Mouse (Mus musculus) adrenal gland, adult 8-10 months (tissue): Measurements from ENCODE around the gene Cab39. TPM values are rescaled to one million over a fixed set of nuclear protein-coding genes. Genes with fewer than 3 reads are reported as not detected.

Experiments used
- DNase-seq: peaks from one replicate; pipeline ENCODE4 v3.0.0; 2022
- total RNA-seq, 4 experiments: library from RNA; stranded (reverse); gene quantifications; 2 replicates each; pipeline ENCODE4 v1.2.4; 2022

Gene Cab39
- total RNA-seq: 100 to 1,000 TPM; 103 to 136 (median 114) TPM

DNA sequence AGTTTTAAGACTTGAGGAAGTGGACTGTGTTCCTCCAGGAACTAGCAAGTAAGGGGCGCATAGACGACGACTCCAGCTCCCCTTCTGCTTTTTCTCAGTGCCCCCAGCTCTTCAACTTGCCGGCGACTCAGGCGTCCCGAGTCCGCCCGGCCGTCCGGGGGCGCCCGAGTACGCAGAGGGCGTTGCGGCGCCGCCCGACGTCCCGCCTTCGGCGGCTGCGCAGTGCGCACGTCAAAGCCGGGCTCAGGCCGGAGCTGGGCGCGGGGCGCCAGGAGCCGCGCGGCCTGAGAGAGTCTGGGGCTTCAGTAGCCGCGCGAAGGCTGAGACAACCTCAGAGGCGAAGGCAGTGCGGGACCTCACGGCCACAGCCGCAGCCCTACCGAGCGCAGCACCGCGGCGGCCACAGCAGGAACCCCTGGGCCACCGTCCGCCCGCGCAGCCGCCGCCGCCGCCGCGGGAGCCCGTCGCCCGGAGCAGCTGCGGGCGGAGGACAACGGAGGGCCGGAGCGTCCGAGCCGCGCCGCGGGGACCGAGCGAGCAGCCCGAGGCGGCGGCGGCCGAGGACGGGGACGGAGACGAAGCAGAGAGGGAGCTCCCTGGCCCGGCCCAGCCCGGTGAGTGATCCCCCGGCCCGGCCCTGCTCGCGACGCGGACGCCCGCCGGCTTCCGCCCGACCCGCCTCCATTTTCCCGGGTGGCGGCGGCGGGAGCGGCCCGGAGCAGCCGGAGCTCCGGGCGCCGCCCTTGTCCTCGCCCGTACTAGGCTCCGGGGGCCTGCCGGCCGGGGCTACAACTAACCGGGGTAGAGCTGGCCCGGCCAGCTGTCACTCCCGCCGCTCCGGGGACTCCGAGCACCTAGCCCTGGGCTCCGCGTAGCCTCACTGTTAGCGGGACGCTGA, at the start of gene Cab39:
Gene Cab39, plus strand, starts transcription at position 234 of the 898 bp plus-strand sequence.
- DNase-seq: peak; percentile 72

DNA sequence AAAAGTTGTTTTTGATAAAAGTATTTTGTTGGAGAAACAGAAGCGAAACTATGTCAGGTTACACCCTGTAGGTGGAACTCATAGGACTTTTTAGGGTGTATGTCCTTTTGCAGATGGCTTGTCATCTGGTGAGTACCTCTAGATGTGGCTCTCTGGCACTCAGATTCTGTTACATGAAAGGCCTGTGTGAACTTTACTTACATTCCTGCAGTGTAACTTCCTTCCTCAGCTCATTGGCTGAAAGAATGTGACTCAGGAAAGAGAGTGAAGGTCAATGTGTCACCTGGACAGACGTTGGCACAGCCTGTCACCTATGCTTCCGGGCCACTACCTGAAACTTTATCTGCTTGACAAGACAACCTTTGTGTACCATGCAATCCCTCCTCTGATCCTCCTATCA, 48.7 kb upstream of the Cab39 start:
- no peak for DNase-seq

DNA sequence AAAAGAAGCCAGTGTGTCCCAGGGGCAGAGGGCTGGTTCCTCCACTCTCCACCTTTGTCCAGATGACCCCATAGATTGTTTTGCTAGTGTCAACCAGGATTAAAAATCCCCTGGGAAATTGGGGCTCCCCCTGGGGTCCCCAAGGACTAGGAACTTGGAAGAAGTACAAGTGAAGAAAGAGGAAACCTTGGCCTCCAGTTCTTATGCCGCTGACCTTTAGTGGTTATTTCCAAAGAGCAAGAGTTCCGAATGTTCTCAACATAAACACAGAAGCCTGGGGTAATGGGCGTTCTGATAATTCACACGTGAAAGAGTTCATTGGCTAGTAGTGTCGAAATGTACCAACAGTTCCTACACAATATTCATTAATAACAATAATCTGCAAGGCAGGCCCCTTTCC, 46.7 kb upstream of the Cab39 start:
- no peak for DNase-seq

DNA sequence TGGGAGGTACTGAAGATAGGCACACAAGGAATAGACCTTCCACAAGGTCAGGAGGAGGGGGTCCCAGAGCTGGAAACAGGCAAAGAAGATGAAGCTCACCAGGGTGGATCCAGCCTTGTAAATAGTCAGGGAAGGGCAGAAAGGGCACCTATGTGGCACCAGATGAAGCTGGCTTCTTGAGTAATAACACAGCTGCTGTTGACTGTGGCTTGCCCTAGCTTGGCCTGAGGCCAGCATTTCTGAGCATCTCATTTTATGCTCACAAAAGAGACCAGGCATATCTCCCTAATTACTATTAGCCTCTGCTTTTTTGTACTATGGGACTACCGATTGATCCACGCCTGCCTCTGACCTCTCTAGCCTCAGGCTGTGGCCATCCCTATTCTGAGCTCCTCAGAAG, 43.4 kb upstream of the Cab39 start:
- DNase-seq: no peak

DNA sequence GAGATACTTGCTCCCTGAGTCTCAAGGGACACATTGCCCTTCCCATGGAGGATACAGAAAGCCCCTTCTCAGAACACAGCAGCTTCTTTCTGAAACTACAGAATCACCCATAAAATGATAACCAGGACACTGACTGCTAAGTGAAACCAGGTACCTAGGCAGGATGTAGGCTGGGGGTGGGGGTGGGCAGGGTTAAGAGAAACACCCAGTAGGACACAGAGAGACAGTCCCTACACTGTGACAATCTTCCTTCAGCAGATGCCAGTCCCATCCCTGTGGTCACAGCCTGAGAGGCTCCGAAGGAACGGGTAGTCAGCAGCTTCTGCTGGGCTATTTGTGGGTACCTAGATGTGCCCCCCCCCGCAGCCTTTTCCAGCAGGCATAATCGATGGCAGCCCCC, 42.6 kb upstream of the Cab39 start:
- DNase-seq: no peak

DNA sequence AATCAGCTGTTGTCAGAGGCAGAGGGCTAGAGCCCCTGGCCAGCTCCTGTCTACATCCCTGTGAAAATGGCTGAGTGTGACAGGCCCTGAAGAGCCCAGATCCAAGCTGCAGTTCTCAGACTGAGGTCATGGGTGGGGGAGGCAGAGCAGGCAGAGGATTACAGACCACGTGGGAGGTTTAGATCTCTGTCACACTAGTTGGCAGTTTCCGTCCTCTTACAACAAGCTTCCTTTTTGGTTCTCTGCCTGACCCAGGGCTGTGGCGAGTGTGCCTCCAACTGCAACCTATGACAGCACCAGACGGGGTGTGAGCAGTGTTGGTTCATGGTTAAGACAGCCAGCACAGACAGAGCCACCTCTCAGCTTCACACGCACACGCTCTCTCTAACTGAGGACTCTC, 41.7 kb upstream of the Cab39 start:
- peak; percentile 42 for DNase-seq

DNA sequence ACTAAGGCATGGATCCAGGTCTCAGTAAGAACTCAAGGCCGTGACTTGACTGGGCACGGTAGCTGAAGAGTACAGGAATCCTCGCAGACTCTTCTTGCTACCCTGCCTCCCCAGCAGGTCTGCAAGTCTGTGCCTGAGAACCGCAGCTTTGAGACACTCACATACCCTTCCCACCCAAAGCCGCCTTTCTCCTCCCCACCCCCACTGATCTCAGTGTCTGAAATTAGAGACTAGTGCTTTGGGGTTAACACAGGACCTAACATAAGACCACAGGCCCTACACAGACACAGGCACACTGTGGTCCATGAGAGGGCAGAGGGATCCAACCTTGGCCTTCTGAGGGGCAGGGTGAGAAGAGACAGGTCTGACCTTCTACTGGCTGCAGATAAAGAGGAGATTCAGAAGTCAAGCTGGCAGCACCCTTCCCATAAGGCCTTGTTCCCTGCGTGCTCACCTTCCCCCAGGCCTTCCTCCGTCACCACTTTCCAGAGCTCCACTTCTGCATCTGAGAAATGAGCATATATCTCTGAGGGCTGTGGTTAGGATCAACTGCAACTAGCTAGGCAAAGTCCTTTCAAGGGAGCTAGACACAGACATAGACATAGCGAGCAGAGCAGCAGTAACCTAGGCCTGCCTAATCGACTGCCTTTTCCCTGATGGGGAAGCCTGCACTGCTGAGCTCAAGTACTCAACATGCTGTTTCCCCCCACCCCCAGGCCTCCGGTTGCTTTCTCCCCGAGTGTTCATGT, 41.1 kb upstream of the Cab39 start:
- no peak for DNase-seq

DNA sequence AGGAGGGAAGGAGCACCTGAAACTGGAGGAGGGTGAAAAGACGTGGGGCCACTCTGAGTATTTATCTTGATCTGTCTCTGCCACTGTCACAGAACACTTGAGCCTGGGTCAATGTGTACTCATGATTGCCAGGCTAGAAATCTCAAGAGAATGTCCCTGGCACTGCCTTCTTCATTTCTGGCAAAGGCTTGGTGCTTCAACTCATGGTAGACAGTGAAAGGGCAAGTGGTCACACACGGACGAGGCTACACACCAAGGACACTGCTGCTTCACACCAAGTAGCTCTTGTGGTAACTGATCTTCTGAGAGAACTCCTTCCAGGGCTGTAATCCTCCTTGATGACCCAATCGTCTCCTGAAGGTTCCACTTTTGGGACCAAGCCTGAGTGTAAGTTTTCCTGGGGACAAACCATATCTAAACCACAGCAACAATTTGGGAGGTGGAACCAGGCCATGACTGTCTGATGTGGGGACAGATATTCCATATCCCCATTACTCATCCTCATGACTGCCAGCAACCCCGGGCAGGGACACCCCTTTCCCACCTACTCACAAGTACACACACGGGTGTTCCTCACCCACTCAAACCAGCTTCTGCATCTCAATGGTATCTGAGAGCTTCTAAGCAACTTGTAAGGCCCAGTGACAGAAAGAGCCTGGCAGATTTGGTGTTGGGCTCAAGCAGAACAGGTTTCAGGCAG, 35.6 kb upstream of the Cab39 start:
- DNase-seq: no peak

DNA sequence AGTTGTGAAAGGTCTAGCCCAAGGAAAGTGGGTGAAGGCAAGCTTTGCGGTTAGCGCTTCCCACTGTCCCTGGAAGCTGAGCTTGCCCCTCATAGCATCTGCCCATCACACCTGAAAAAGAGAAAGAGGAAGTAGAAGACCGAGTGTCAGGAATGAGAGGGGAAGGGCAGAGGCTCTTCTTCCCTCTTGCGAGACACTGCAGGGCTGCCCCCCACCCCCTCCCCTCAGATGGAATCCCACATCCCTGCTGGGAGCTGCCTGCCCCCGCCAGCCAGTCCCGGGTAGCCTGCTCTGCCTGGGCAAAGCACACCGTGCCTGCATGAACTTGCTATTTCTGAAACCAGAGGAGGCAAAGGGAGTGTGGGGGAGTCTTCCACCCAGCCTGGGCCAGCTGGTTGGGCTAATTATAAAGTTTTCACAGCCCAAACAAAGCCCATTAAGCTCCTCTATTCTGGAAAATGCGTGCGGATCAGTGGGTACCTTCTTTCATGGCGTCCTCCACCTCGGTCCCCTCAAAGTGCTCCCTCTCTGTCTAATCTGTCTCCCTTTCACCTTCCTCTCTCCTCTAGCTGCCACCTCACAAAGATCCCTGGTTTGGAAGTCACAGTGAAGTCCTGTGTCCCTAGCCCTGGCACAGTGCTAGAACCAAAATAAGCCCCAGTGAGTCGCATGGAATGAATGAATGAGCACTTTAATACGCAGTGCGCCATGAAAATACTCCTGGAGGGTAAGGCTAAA, 34.8 kb upstream of the Cab39 start:
- no peak for DNase-seq

DNA sequence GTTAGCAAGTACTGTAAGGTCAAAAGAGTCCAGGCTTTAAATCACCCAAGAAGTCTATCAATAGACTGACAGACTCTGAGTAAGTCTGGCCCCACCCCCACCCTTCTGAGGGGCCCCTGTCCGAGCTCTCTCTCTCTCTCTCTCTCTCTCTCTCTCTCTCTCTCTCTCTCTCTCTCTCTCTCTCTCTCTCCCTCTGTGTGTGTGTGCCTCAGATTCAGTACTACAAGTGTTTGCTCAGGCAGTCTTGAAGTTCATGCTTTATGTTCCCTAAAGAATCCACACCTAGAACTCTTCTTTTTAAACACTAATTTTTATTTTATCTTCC, 34.3 kb upstream of the Cab39 start:
- no peak for DNase-seq

DNA sequence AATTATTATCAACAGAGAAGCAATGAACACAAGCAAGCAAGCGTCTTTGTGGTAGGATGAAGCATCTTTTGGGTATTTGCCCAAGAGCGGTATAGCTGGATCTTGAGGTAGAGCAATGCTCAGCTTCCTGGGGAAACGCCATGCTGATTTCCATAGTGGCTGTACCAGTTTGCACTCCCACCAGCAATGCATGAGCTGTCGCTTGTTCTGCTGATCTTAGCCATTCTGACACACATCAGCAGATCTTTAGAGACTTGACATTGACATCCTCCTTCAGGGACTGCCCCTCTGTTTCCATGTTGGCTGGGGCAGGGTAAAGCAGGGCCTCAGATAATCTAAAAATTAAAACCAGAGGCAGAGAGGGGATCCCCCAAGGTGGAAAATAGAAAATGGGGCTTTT, 31.6 kb upstream of the Cab39 start:
- DNase-seq: no peak

DNA sequence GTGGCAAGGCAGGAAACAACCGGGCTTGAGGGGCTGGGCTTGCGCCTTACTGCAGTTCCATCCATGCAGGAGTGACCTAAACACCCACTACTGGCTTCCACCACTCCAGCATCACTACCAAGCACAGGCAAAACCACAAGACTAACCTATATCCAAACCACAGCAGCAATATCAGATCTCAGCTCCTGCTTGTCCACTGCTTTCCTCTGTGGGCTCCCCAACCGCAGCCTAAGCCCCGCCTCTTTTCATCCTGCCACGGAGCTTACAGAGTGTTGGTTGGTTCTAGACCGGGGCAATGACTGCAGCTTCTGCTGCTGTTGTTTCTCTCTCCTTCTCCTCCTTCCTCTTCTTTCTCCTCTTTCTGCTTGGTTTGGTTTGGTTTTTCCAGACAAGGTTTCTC, 29.9 kb upstream of the Cab39 start:
- no peak for DNase-seq

DNA sequence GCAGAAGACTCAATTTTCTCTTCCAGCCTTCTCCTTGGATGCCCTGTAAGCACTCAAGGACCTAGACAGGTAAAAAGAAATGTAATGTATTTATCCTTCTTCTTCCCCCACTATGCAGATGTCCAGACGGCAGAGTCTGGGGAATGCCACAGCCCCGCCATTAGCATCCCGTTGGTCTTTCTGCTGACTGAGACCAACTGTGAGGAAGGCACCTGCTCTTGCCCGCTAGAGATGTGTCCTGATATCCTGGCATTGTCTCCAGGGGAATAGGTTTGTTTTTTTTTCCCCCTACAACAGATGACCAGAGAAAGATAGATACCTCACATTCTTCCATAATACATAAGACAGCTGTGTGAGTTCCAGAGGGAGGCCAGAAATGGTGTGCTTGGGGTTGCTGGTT, 28.9 kb upstream of the Cab39 start:
- no peak for DNase-seq

DNA sequence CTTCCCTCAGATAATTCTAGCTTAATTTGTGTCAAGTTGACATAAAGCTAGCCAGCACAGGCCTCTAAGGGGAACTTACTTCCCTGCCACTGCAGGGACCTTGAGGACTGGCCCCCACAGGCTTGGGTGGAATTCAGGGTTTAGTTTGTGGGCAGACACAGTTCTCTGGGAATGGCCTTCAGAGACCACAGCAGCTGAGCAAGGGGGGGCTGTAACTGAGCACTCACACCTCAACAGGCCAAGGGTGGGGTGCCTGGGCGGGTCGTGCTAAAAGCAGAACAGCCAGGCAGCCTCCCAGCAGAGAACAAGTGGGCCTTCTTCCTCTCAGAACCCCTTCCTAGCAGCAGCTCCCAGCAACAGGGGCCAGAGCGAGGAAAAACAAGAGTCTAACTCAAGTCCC, 27.1 kb upstream of the Cab39 start:
- no peak for DNase-seq

DNA sequence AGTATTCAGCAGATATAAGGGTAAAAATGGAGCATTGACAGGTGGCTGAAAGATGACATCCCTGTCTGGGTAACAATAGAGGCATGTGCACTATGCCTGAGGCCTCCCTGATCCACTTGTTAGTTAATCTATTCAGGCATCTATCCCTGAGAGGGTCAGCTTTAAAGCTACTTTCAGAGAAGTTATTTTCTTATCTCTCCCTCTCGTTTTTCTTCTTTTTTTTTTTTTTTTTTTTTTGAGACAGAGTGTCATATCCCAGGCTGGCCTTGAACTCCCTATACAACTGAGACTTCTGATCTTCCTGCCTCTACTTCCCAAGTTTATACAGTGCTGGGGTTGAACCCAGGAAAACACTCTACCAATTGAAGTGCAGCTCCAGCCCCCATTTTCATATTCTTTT, 25.5 kb upstream of the Cab39 start:
- DNase-seq: no peak

DNA sequence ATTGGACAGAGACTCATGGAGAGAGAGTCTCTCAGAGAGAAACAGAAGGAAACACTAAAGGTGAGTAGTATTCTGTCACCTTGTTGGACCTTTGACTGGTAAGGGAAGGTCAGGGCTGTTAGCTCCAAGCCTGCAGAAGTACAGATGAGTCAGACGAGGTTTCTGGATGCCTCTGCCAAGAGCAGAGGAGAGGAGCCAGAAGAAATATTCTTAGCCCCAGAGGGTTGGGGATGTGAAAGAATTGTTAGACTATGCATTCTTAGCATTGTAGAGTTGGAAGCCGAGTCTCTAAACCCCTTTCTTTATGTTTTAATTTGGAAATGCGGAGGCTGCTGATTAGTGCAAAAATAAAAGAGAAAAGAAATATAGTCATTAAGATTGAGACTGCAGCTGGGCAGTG, 21.3 kb upstream of the Cab39 start:
- peak; percentile 39 for DNase-seq

DNA sequence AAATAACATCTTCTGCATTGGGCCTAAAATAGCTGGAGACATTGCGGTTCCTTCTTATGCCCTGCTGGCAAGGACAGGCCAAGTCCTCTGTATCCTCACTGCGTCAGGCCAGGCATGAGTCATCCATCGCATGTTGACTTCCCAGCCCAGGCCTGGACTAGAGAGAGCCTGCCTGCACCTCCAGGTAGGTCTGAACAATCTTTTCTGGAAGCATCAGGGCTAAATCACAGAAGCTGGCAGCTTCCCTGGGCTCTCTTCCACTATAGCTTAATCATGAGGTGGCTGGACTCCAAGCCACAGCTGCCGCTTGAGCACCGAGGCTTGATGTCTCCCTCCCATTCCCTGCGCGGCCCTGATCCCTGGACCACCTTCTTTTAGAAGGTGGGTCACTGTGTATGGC, 18.1 kb upstream of the Cab39 start:
- DNase-seq: peak; percentile 57

DNA sequence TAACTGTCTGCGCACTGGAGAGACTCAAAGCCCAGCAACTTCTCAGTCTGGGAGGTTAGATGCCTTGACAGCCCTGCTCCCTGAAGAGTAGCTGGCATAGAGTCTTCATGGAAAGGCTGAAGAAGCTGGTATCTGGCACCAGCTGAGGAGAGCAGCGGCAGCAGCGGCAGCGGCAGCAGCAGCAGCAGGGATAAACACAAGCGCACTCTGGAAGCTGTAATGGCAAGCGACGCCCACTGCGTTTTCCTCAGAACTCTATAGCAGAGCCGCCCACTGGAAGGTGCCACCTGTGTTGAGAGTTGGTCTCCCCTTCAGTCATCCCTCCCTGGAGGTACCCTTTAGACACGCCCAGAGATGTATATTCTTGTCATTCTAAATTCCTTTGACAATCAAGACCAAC, 17.1 kb upstream of the Cab39 start:
- DNase-seq: no peak

DNA sequence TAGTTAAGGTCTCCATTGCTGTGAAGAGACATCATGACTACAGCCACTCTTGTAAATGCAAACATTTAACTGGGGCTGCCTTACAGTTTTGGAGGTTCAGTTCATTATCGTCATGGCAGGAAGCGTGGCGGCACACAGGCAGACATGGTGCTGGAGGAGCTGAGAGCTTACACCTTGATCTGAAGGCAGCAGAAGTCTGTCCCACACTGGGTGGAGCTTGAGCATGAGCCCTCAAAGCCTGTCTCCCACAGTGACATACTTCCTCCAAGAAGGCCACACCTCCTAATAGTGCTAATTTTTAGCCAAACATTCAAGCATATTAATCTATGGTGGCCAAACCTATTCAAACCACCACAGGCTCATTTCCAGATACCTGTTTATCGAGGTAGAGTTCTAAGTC, 14.8 kb upstream of the Cab39 start, which contains the start of gene A630001G21Rik:
Gene A630001G21Rik, minus strand, starts transcription at position 208 of the 400 bp plus-strand sequence.
- DNase-seq: no peak

DNA sequence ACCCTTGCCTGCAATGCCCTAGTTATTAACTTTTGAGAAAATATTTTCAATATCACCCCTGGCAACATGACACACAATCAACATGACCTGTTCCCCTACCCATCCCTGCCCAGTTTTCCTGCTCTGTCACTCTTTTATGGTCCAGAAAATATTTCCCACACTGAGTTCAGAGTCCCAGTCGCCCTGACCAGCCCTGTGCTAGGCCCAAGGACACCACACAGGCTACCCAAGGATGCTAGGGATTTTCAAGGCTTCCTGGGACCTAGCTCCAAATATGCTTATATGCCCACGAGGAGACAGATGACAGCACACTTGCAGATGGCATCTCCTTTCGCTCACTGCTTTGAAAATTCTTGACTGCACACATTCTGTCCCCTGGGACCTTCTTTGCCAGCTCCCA, 14.2 kb upstream of the Cab39 start:
- DNase-seq: peak; percentile 18

DNA sequence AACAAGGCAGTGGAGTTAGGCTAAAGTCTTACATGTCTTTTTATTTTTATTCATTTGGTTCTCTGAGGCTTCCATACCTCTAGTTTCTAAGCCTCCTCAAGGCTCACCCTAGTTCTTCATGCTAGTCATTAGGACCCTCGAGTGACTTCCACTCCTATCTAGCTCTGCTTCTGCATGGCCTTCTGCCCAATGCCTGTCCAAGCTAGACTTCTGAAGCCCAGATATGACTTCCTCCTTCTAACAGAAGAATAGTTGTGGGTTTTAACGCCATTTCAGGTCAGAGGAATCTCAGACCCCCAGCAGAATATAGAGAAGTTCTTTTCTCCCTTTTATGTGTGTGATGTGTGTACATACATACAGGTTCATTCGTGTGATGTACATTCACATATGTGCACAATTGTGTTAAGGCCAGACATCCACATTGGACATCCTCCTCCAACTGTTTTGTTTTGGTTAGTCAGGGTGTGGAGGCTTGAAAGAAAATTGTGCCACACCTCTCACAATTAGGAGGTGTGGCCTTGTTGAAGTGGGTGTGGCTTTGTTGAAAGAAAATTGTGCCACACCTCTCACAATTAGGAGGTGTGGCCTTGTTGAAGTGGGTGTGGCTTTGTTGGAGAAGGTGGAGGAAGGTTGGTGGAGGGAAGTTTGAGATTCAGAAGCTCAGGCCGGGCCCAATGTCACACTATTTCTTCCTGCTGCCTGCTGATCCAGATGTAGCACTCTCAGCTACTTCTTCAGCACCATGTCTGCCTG, 13.6 kb upstream of the Cab39 start:
- DNase-seq: no peak

DNA sequence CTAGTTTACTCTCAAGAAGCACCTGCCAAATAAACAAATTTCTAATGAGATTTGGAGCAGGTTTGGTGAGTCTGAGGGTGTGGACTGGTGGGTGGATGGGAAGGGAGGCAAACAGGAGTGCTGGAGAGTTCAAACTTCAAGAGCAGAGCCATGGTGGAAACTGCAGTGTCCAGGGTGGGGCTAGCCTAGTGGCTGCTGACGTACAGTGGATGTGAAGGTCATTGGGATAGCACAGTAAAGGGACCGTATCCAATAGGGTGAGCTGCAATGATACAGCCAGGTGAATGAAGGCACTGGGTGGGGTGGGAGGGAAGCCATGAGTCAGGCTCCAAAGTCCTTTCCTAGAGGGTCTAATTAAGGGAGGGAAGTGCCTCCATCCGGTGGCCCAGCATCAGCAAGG, 2.7 kb upstream of the Cab39 start:
- no peak for DNase-seq
